Mouse (Mus musculus): ENCODE data around the gene Polm. TPM values are rescaled to one million over a fixed set of nuclear protein-coding genes. Genes with fewer than 3 reads are reported as not detected.
A peak's percentile ranks its signal among the peaks of the same experiment; 100 is the strongest.

Gene Polm
- 5.1 and 5.2 TPM in 2 replicates for polyA plus RNA-seq (2014; fragmentation: Nextera tagmentation; extraction: Ambion mirVana)

- Histone ChIP-seq H3K36me3 (ENCODE audit: control insufficient read depth, insufficient read depth, low read length) (no peaks in the 10 kb centered on the region), H3K9me3 (ENCODE audit: control insufficient read depth, low read length) (no peaks in the 10 kb centered on the region), H3K4me3 (ENCODE audit: low read depth, low read length) (peak within 1 kb of the TSS; percentile 64), H3K4me2 (ENCODE audit: low read depth, low read length) (peak within 1 kb of the TSS; percentile 87), H3K9ac (replicated peaks; ENCODE audit: low read depth, low read length) (peak within 1 kb of the TSS; percentile 67), H3K4me1 (ENCODE audit: control insufficient read depth, insufficient read depth, low read length) (no peaks in the 10 kb centered on the region), H3K27me3 (ENCODE audit: control insufficient read depth, insufficient read depth, low read length) (no peaks in the 10 kb centered on the region), H3K27ac (ENCODE audit: low read depth, low read length) (peak within 1 kb of the TSS; percentile 66)
- peak; percentile 96 for ATAC-seq (ENCODE audit: low read depth)
- WGBS = under 1% methylated on average over 63 of the region's 63 CpGs
Observed at GRCm38 (mm10) chr11:5837251-5838246, at the start of gene Polm. TSS of gene Polm (minus strand) at chr11:5838016.

- Histone ChIP-seq H3K9ac (replicated peaks; ENCODE audit: low read depth, low read length) (no peak overlapping the region), H3K4me1 (ENCODE audit: control insufficient read depth, insufficient read depth, low read length) (0 out of 2 replicates have a peak, but pooled peaks cover 5% of the 10 kb centered on the region), H3K4me2 (ENCODE audit: low read depth, low read length) (no peak overlapping the region), H3K9me3 (ENCODE audit: control insufficient read depth, low read length) (no peaks in the 10 kb centered on the region), H3K27ac (ENCODE audit: low read depth, low read length) (no peak overlapping the region), H3K27me3 (ENCODE audit: control insufficient read depth, insufficient read depth, low read length) (no peaks in the 10 kb centered on the region), H3K36me3 (ENCODE audit: control insufficient read depth, insufficient read depth, low read length) (no peaks in the 10 kb centered on the region), H3K4me3 (ENCODE audit: low read depth, low read length) (no peak overlapping the region)
- no peak for ATAC-seq (ENCODE audit: low read depth)
- WGBS = 14% methylated on average over 5 of the region's 5 CpGs
Observed at GRCm38 (mm10) chr11:5887250-5887649, 49.4 kb upstream of the Polm start.

- 0 out of 2 replicates have a peak, but pooled peaks cover 3% of the 10 kb centered on the region for H3K4me1 ChIP-seq (ENCODE audit: control insufficient read depth, insufficient read depth, low read length)
- no peak for ATAC-seq (ENCODE audit: low read depth)
- no peak overlapping the region for H3K4me2 ChIP-seq (ENCODE audit: low read depth, low read length)
- H3K4me3 ChIP-seq (ENCODE audit: low read depth, low read length) = no peak overlapping the region
- WGBS = 17% methylated on average over 9 of the region's 9 CpGs
- H3K9ac ChIP-seq (replicated peaks; ENCODE audit: low read depth, low read length) = no peak overlapping the region
- no peak overlapping the region for H3K27ac ChIP-seq (ENCODE audit: low read depth, low read length)
- no peaks in the 10 kb centered on the region for H3K9me3 ChIP-seq (ENCODE audit: control insufficient read depth, low read length)
- no peaks in the 10 kb centered on the region for H3K27me3 ChIP-seq (ENCODE audit: control insufficient read depth, insufficient read depth, low read length)
- H3K36me3 ChIP-seq (ENCODE audit: control insufficient read depth, insufficient read depth, low read length) = no peaks in the 10 kb centered on the region
Observed at GRCm38 (mm10) chr11:5886187-5886586, 48.4 kb upstream of the Polm start.

- Histone ChIP-seq H3K27me3 (ENCODE audit: control insufficient read depth, insufficient read depth, low read length) (no peaks in the 10 kb centered on the region), H3K4me2 (ENCODE audit: low read depth, low read length) (no peak overlapping the region), H3K9ac (replicated peaks; ENCODE audit: low read depth, low read length) (no peak overlapping the region), H3K4me1 (ENCODE audit: control insufficient read depth, insufficient read depth, low read length) (peaks cover 3% of the 10 kb centered on the region; the same call in 1 of the 2 replicates), H3K4me3 (ENCODE audit: low read depth, low read length) (no peak overlapping the region), H3K9me3 (ENCODE audit: control insufficient read depth, low read length) (no peaks in the 10 kb centered on the region), H3K36me3 (ENCODE audit: control insufficient read depth, insufficient read depth, low read length) (no peaks in the 10 kb centered on the region), H3K27ac (ENCODE audit: low read depth, low read length) (no peak overlapping the region)
- WGBS = 87% methylated on average over 8 of the region's 8 CpGs
- ATAC-seq (ENCODE audit: low read depth) = no peak
Observed at GRCm38 (mm10) chr11:5882518-5882917, 44.7 kb upstream of the Polm start.

GRCm38 (mm10) chr11:5879905-5880304 is 42.1 kb upstream of the Polm start:
- Histone ChIP-seq H3K4me1 (ENCODE audit: control insufficient read depth, insufficient read depth, low read length) (peaks cover 8% of the 10 kb centered on the region), H3K27ac (ENCODE audit: low read depth, low read length) (no peak overlapping the region), H3K36me3 (ENCODE audit: control insufficient read depth, insufficient read depth, low read length) (no peaks in the 10 kb centered on the region), H3K27me3 (ENCODE audit: control insufficient read depth, insufficient read depth, low read length) (no peaks in the 10 kb centered on the region), H3K9ac (replicated peaks; ENCODE audit: low read depth, low read length) (no peak overlapping the region), H3K4me3 (ENCODE audit: low read depth, low read length) (no peak overlapping the region), H3K4me2 (ENCODE audit: low read depth, low read length) (no peak overlapping the region), H3K9me3 (ENCODE audit: control insufficient read depth, low read length) (no peaks in the 10 kb centered on the region)
- 48% methylated on average over 5 of the region's 5 CpGs for WGBS
- no peak for ATAC-seq (ENCODE audit: low read depth)

GRCm38 (mm10) chr11:5878661-5879060 is 40.8 kb upstream of the Polm start:
- H3K9me3 ChIP-seq (ENCODE audit: control insufficient read depth, low read length) = no peaks in the 10 kb centered on the region
- H3K36me3 ChIP-seq (ENCODE audit: control insufficient read depth, insufficient read depth, low read length) = no peaks in the 10 kb centered on the region
- H3K4me1 ChIP-seq (ENCODE audit: control insufficient read depth, insufficient read depth, low read length) = peaks cover 8% of the 10 kb centered on the region
- H3K27ac ChIP-seq (ENCODE audit: low read depth, low read length) = peak overlapping the region; percentile 82
- 29% methylated on average over 8 of the region's 8 CpGs for WGBS
- peak overlapping the region; percentile 63 for H3K4me3 ChIP-seq (ENCODE audit: low read depth, low read length)
- no peak; the same call in 1 of the 2 replicates for ATAC-seq (ENCODE audit: low read depth)
- H3K9ac ChIP-seq (replicated peaks; ENCODE audit: low read depth, low read length) = peak overlapping the region; percentile 57
- H3K27me3 ChIP-seq (ENCODE audit: control insufficient read depth, insufficient read depth, low read length) = no peaks in the 10 kb centered on the region
- H3K4me2 ChIP-seq (ENCODE audit: low read depth, low read length) = peak overlapping the region; percentile 68

- no peaks in the 10 kb centered on the region for H3K27me3 ChIP-seq (ENCODE audit: control insufficient read depth, insufficient read depth, low read length)
- ATAC-seq (ENCODE audit: low read depth) = peak; percentile 99
- H3K36me3 ChIP-seq (ENCODE audit: control insufficient read depth, insufficient read depth, low read length) = no peaks in the 10 kb centered on the region
- peak within 1 kb of the TSS; percentile 63 for H3K4me3 ChIP-seq (ENCODE audit: low read depth, low read length)
- H3K9me3 ChIP-seq (ENCODE audit: control insufficient read depth, low read length) = no peaks in the 10 kb centered on the region
- H3K9ac ChIP-seq (replicated peaks; ENCODE audit: low read depth, low read length) = peak within 1 kb of the TSS; percentile 57
- under 1% methylated on average over 51 of the region's 52 CpGs for WGBS
- H3K27ac ChIP-seq (ENCODE audit: low read depth, low read length) = peak within 1 kb of the TSS; percentile 82
- peaks cover 8% of the 10 kb centered on the region for H3K4me1 ChIP-seq (ENCODE audit: control insufficient read depth, insufficient read depth, low read length)
- H3K4me2 ChIP-seq (ENCODE audit: low read depth, low read length) = peak within 1 kb of the TSS; percentile 68
Observed at GRCm38 (mm10) chr11:5877921-5878526, 40.2 kb upstream of the Polm start, which contains the start of gene Pold2. TSS of gene Pold2 (minus strand) at chr11:5878292.

- Histone ChIP-seq H3K27me3 (ENCODE audit: control insufficient read depth, insufficient read depth, low read length) (no peaks in the 10 kb centered on the region), H3K9ac (replicated peaks; ENCODE audit: low read depth, low read length) (peak overlapping the region; percentile 55; the same call in 1 of the 2 replicates), H3K4me1 (ENCODE audit: control insufficient read depth, insufficient read depth, low read length) (peaks cover 8% of the 10 kb centered on the region), H3K4me3 (ENCODE audit: low read depth, low read length) (peak overlapping the region; percentile 63), H3K36me3 (ENCODE audit: control insufficient read depth, insufficient read depth, low read length) (no peaks in the 10 kb centered on the region), H3K4me2 (ENCODE audit: low read depth, low read length) (peak overlapping the region; percentile 68), H3K27ac (ENCODE audit: low read depth, low read length) (no peak overlapping the region), H3K9me3 (ENCODE audit: control insufficient read depth, low read length) (no peaks in the 10 kb centered on the region)
- ATAC-seq (ENCODE audit: low read depth) = no peak
- WGBS = 2% methylated on average over 5 of the region's 5 CpGs
Observed at GRCm38 (mm10) chr11:5877421-5877820, 39.6 kb upstream of the Polm start.

- 96% methylated on average over 8 of the region's 9 CpGs for WGBS
- no peak for ATAC-seq (ENCODE audit: low read depth)
- no peak overlapping the region for H3K9ac ChIP-seq (replicated peaks; ENCODE audit: low read depth, low read length)
- no peak overlapping the region for H3K4me3 ChIP-seq (ENCODE audit: low read depth, low read length)
- no peaks in the 10 kb centered on the region for H3K27me3 ChIP-seq (ENCODE audit: control insufficient read depth, insufficient read depth, low read length)
- no peaks in the 10 kb centered on the region for H3K9me3 ChIP-seq (ENCODE audit: control insufficient read depth, low read length)
- no peak overlapping the region for H3K4me2 ChIP-seq (ENCODE audit: low read depth, low read length)
- peaks cover 8% of the 10 kb centered on the region for H3K4me1 ChIP-seq (ENCODE audit: control insufficient read depth, insufficient read depth, low read length)
- no peak overlapping the region for H3K27ac ChIP-seq (ENCODE audit: low read depth, low read length)
- H3K36me3 ChIP-seq (ENCODE audit: control insufficient read depth, insufficient read depth, low read length) = peaks cover 10% of the 10 kb centered on the region
Observed at GRCm38 (mm10) chr11:5873192-5873591, 35.4 kb upstream of the Polm start.
